Mouse (Mus musculus): ENCODE measurements at regions not wholly inside any gene's neighbourhood (a gene's known extent, or its start where the extent isn't known, plus 50 kb on each side); places are given as distances from the start of the nearest gene placed in this dataset.

GRCm38 (mm10) chr16:30199836-30200235 lies 67.5 kb downstream of the Cpn2 start:
- Histone ChIP-seq H3K9me3 (replicated peaks) (no peaks in the 10 kb centered on the region; the same call in 1 of the 2 replicates), H3K27ac (no peak overlapping the region), H3K27me3 (replicated peaks) (peaks cover 9% of the 10 kb centered on the region), H3K36me3 (no peaks in the 10 kb centered on the region), H3K4me2 (no peak overlapping the region), H3K4me1 (no peaks in the 10 kb centered on the region), H3K4me3 (no peak overlapping the region), H3K9ac (no peak overlapping the region)
- 68% methylated on average over 4 of the region's 4 CpGs for WGBS (ENCODE audit: insufficient replicate concordance)
- no peak for ATAC-seq

- no peak for ATAC-seq
- no peaks in the 10 kb centered on the region for H3K4me1 ChIP-seq
- H3K4me3 ChIP-seq, result no peak overlapping the region
- H3K27ac ChIP-seq, result no peak overlapping the region
- WGBS (ENCODE audit: insufficient replicate concordance), result 44% methylated on average over 4 of the region's 4 CpGs
- no peak overlapping the region for H3K4me2 ChIP-seq
- no peak overlapping the region for H3K9ac ChIP-seq
- H3K27me3 ChIP-seq (replicated peaks), result peaks cover 31% of the 10 kb centered on the region
- peaks cover under 1% of the 10 kb centered on the region for H3K9me3 ChIP-seq (replicated peaks)
- H3K36me3 ChIP-seq, result no peaks in the 10 kb centered on the region
Observed at GRCm38 (mm10) chr16:30204144-30204543, 63.2 kb downstream of the Cpn2 start.

GRCm38 (mm10) chr16:30205314-30205815 lies 61.9 kb downstream of the Cpn2 start:
- Histone ChIP-seq H3K4me3 (no peak overlapping the region), H3K27me3 (replicated peaks) (peaks cover 28% of the 10 kb centered on the region), H3K4me1 (no peaks in the 10 kb centered on the region), H3K9me3 (replicated peaks) (peaks cover 3% of the 10 kb centered on the region; the same call in 1 of the 2 replicates), H3K9ac (no peak overlapping the region), H3K4me2 (no peak overlapping the region), H3K36me3 (no peaks in the 10 kb centered on the region), H3K27ac (no peak overlapping the region)
- WGBS (ENCODE audit: insufficient replicate concordance), result 24% methylated on average over 8 of the region's 8 CpGs
- ATAC-seq, result no peak

- ATAC-seq, result no peak
- Histone ChIP-seq H3K27me3 (replicated peaks) (peaks cover 28% of the 10 kb centered on the region), H3K9ac (no peak overlapping the region), H3K4me1 (no peaks in the 10 kb centered on the region), H3K4me2 (no peak overlapping the region), H3K9me3 (replicated peaks) (peaks cover 3% of the 10 kb centered on the region; the same call in 1 of the 2 replicates), H3K27ac (no peak overlapping the region), H3K4me3 (no peak overlapping the region), H3K36me3 (no peaks in the 10 kb centered on the region)
- WGBS (ENCODE audit: insufficient replicate concordance), result 36% methylated on average over 15 of the region's 15 CpGs
Observed at GRCm38 (mm10) chr16:30205816-30206356, 61.4 kb downstream of the Cpn2 start.
